Mouse (Mus musculus) lung, postnatal 0 days (tissue): ENCODE data around the gene Heatr5a. TPM values are rescaled to one million over a fixed set of nuclear protein-coding genes. Genes with fewer than 3 reads are reported as not detected.

Experiments
- ATAC-seq: fragments of 200-750 bp; cut with Nextera tagmentation; 2 replicates; pipeline ENCODE4 v1.8.0; 2017; ENCODE audit warnings: moderate library complexity
- DNase-seq: peaks from one replicate; pipeline ENCODE4 v3.0.0-alpha.2; 2016; ENCODE audit warnings: low spot score
- H3K27ac ChIP-seq: fragments of 300-500 bp; sonication (generic); 2 replicates; pipeline ENCODE4 v1.5.1; 2014; ENCODE audit warnings: antibody characterized with exemption, mild to moderate bottlenecking, low read length, mixed read lengths
- H3K27me3 ChIP-seq: fragments of 300-500 bp; sonication (generic); replicated peaks from 2 replicates; pipeline ENCODE4 v1.6.1; 2014; ENCODE audit warnings: low read length, mixed read lengths; ENCODE audit not compliant: insufficient read depth
- H3K36me3 ChIP-seq: fragments of 300-500 bp; sonication (generic); 2 replicates; pipeline ENCODE4 v1.6.1; 2014; ENCODE audit warnings: low read length, mixed read lengths; ENCODE audit not compliant: insufficient read depth
- H3K4me1 ChIP-seq: fragments of 300-500 bp; sonication (generic); 2 replicates; pipeline ENCODE4 v1.6.1; 2014; ENCODE audit warnings: antibody characterized with exemption, low read depth, low read length, mixed read lengths; ENCODE audit not compliant: insufficient read depth
- H3K4me2 ChIP-seq: fragments of 300-500 bp; sonication (generic); replicated peaks from 2 replicates; pipeline ENCODE4 v1.6.1; 2014; ENCODE audit warnings: low read depth, mild to moderate bottlenecking, low read length, moderate library complexity, mixed read lengths
- H3K4me3 ChIP-seq: fragments of 300-500 bp; sonication (generic); 2 replicates; pipeline ENCODE4 v1.5.1; 2014; ENCODE audit warnings: low read depth, low read length
- H3K9ac ChIP-seq: fragments of 300-500 bp; sonication (generic); replicated peaks from 2 replicates; pipeline ENCODE4 v1.6.1; 2014; ENCODE audit warnings: low read depth, mild to moderate bottlenecking
- H3K9me3 ChIP-seq: fragments of 300-500 bp; sonication (generic); 2 replicates; pipeline ENCODE4 v1.6.1; 2016; ENCODE audit warnings: low read length, mixed read lengths
- CTCF ChIP-seq: IDR thresholded peaks from 2 replicates; pipeline ENCODE4 v1.5.1; 2016; ENCODE audit warnings: antibody characterized with exemption, mild to moderate bottlenecking
- EP300 ChIP-seq: IDR thresholded peaks from 2 replicates; pipeline ENCODE4 v1.6.1; 2016; ENCODE audit warnings: antibody characterized with exemption, mild to moderate bottlenecking, control low read depth
- WGBS: fragments of 180-500 bp; shearing (Covaris S2); extraction: QIAGEN DNeasy Blood & Tissue Kit; methylation state at CpG from one replicate; pipeline ENCODE4 v1.1.7; 2014; 5-methylcytosine and 5-hydroxymethylcytosine counted together
- polyA plus RNA-seq: library from polyadenylated mRNA; unstranded; fragments of >200 nt; fragmentation: Nextera tagmentation; extraction: Ambion mirVana; gene quantifications from 2 replicates; pipeline ENCODE4 v1.2.1, GENCODE M21; 2015

The Heatr5a gene
- polyA plus RNA-seq, 1 experiment from 2014 or later: 5.0 TPM

DNA sequence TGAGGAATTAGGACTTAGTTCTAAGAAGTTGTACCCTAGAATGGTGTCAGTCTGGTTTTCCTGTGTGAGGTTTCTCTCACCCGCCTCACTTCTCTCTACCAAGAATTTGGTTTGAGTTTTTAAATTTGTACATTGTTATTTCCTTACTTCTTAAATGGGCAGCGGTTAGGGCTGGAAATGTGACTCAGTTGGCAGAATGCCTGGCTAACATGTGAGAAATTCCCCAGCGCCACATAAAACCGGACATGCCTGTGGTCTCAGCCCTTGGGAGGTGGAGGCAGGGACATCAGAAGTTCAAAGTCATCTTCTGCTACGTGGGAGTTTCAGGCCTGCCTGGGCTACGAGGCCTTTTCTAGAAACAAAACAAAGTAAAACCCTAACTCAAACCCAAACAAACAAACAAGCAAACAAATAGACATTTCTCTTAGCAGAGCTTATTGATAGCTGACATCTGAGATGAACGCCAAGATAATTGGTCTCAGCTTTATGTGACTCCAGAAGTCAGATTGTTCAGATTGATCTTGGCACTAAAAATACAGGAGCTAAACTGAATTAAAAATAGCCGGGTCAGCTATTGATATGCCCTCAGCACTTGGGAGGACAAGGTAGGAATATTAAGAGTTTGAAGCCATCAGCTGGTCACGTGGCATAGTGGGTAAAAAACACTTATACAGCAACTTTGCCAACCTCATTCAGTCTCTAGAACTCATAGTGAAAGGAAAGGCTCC is 123.0 kb downstream of the Heatr5a start:
- H3K36me3 ChIP-seq: no peaks in the 10 kb centered on the region
- DNase-seq: peak; percentile 37
- no peak overlapping the region for H3K27ac ChIP-seq
- no peaks in the 10 kb centered on the region for H3K9me3 ChIP-seq
- peaks cover 2% of the 10 kb centered on the region; the same call in 1 of the 2 replicates for H3K4me1 ChIP-seq
- H3K4me3 ChIP-seq: no peak overlapping the region
- no peak overlapping the region for H3K9ac ChIP-seq
- no peaks in the 10 kb centered on the region for H3K27me3 ChIP-seq
- ATAC-seq: no peak
- H3K4me2 ChIP-seq: no peak overlapping the region
- TF ChIP-seq EP300: no peak
- no peak for TF ChIP-seq CTCF
- 63% methylated on average over 9 of the region's 9 CpGs for WGBS

DNA sequence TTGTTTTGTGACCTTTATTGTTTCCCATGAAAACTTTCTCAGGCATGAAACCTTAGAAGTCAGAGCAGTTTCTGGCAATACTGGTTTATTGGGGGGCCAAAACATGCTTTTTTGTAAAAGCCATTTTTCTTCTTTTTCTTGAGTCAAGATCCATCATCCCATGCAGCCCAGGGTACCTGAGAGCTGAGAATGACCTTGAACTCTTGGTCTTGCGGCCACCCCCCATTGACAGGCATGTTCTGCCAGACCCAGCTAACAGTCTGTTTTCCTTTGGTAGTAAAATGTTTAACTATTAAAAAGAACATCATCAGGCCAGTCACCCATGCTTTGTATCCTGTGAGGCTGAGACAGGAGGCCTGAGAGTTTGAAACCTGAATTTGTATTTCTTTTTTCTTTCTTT is 125.9 kb downstream of the Heatr5a start:
- TF ChIP-seq EP300 (no peak), CTCF (no peak)
- Histone ChIP-seq H3K9me3 (no peaks in the 10 kb centered on the region), H3K27ac (peak overlapping the region; percentile 83; the same call in 1 of the 2 replicates), H3K4me1 (peaks cover 2% of the 10 kb centered on the region; the same call in 1 of the 2 replicates), H3K36me3 (no peaks in the 10 kb centered on the region), H3K4me2 (peak overlapping the region; percentile 56; the same call in 1 of the 2 replicates), H3K27me3 (no peaks in the 10 kb centered on the region), H3K9ac (no peak overlapping the region), H3K4me3 (peak overlapping the region; percentile 42; the same call in 1 of the 2 replicates)
- WGBS: 24% methylated on average over 1 of the region's 1 CpGs
- ATAC-seq (peak; percentile 1; the same call in 1 of the 2 replicates), DNase-seq (no peak)

- Histone ChIP-seq H3K9me3 (no peaks in the 10 kb centered on the region), H3K4me1 (peaks cover 2% of the 10 kb centered on the region; the same call in 1 of the 2 replicates), H3K4me3 (peak overlapping the region; percentile 42), H3K27ac (peak overlapping the region; percentile 83), H3K36me3 (no peaks in the 10 kb centered on the region), H3K9ac (peak overlapping the region; percentile 39), H3K4me2 (peak overlapping the region; percentile 56), H3K27me3 (no peaks in the 10 kb centered on the region)
- ATAC-seq (peak; percentile 99), DNase-seq (peak; percentile 97)
- under 1% methylated on average over 17 of the region's 17 CpGs for WGBS
- TF ChIP-seq EP300: peak; percentile 80
- no peak for TF ChIP-seq CTCF
These were observed 126.3 kb downstream of the Heatr5a start for GRCm38 (mm10) chr12:51844771-51845256.

DNA sequence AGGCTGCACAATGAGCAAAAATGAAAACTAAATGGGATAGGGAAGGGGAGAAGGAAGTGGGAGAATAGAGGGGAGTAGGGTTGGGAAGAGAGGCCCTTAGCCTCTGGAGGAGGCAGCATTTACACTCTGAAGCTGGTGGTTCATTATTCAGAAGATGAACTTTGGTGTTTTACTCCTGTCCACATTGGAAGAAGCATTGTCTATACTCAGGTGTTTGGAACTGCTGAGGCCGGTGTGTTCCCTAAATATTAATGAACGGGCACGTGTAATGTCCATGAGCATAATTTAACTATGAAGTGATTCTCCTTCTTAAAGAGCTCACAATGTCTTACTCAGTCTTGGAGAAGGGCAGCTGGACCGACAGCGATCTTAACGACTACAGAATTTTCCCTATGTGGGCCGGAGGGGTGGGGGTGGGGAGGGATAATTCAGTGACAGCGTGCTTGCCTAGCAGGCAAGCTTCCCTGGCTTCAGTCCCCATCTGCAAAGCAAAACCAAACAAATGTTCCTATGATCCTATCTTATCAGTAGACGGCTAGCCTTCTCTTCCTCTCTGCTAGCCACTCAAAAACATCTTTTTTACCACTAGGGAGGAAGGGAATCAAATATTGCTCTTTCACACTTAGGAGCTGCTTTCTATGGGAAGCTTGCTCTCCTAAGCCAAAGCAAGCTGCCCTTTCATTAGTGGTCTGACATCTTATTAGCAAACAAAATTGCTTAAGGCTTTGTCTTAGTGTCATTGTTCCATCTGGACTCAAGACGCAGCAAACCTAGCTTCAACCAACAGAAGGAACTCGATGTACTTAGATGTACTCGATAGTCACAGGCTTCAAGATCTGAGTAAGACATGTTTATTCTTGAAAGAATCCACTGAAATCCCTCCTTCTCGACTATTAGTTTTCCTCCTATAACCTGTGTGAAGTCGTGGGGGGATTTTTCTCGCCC is 127.3 kb downstream of the Heatr5a start:
- 23% methylated on average over 15 of the region's 15 CpGs for WGBS
- H3K9ac ChIP-seq: peak overlapping the region; percentile 39

GRCm38 (mm10) chr12:51842081-51842864 is 128.8 kb downstream of the Heatr5a start:
- H3K36me3 ChIP-seq: no peaks in the 10 kb centered on the region
- peaks cover 2% of the 10 kb centered on the region; the same call in 1 of the 2 replicates for H3K4me1 ChIP-seq
- H3K4me3 ChIP-seq: no peak overlapping the region
- DNase-seq: no peak
- no peaks in the 10 kb centered on the region for H3K27me3 ChIP-seq
- no peak for ATAC-seq
- no peak for TF ChIP-seq CTCF
- TF ChIP-seq EP300: no peak
- WGBS: 58% methylated on average over 6 of the region's 6 CpGs
- H3K4me2 ChIP-seq: no peak overlapping the region
- H3K27ac ChIP-seq: no peak overlapping the region
- no peaks in the 10 kb centered on the region for H3K9me3 ChIP-seq
- no peak overlapping the region for H3K9ac ChIP-seq

More for the DNA sequence above, 127.3 kb downstream of the Heatr5a start:
- peak overlapping the region; percentile 42; the same call in 1 of the 2 replicates for H3K4me3 ChIP-seq
- peak; percentile 18 for ATAC-seq
- TF ChIP-seq EP300: peak; percentile 65; the same call in 1 of the 2 replicates
- TF ChIP-seq CTCF: no peak
- no peaks in the 10 kb centered on the region for H3K36me3 ChIP-seq
- peaks cover 2% of the 10 kb centered on the region; the same call in 1 of the 2 replicates for H3K4me1 ChIP-seq
- peak; percentile 78 for DNase-seq
- H3K4me2 ChIP-seq: peak overlapping the region; percentile 56
- no peaks in the 10 kb centered on the region for H3K27me3 ChIP-seq
- peak overlapping the region; percentile 83 for H3K27ac ChIP-seq
- H3K9me3 ChIP-seq: no peaks in the 10 kb centered on the region
